Mouse (Mus musculus) myocyte (in vitro differentiated cells): Measurements from ENCODE around the gene Creb3.

ENCODE experiments used
- CEBPB ChIP-seq: IDR thresholded peaks from 2 replicates; pipeline ENCODE4 v1.6.1; 2011; ENCODE audit warnings: mild to moderate bottlenecking, moderate library complexity; ENCODE audit not compliant: poor library complexity, insufficient read depth, severe bottlenecking
- E2F4 ChIP-seq: IDR thresholded peaks from one replicate; pipeline ENCODE4 v1.6.1; 2011; ENCODE audit warnings: mild to moderate bottlenecking, control low read depth, moderate library complexity; ENCODE audit not compliant: insufficient read depth
- MAX ChIP-seq: IDR thresholded peaks from one replicate; pipeline ENCODE4 v1.6.1; 2011; ENCODE audit warnings: low read depth, mild to moderate bottlenecking, control low read depth
- MYOD1 ChIP-seq, 3 experiments: IDR thresholded peaks; one replicate each; pipeline ENCODE4 v1.6.1; 2011; ENCODE audit warnings: control low read depth in 2 of 3, low read depth in 2 of 3, mild to moderate bottlenecking in 2 of 3, moderate library complexity in 1 of 3; ENCODE audit not compliant: insufficient read length in 2 of 3, control insufficient read depth in 1 of 3
- MYOG ChIP-seq, 3 experiments: IDR thresholded peaks; one replicate each; pipeline ENCODE4 v1.6.1; 2011; ENCODE audit warnings: control low read depth in 2 of 3, low read depth in 2 of 3, mild to moderate bottlenecking in 2 of 3; ENCODE audit not compliant: insufficient read length in 2 of 3, control insufficient read depth in 1 of 3, insufficient read depth in 1 of 3
- POLR2A ChIP-seq: IDR thresholded peaks from one replicate; pipeline ENCODE4 v1.6.1; 2011; ENCODE audit warnings: low read depth, mild to moderate bottlenecking, control low read depth, moderate library complexity; ENCODE audit not compliant: insufficient read length
- POLR2AphosphoS2 ChIP-seq: IDR thresholded peaks from one replicate; pipeline ENCODE4 v1.6.1; 2011; ENCODE audit warnings: low read depth, control low read depth; ENCODE audit not compliant: insufficient read length
- REST ChIP-seq: IDR thresholded peaks from one replicate; pipeline ENCODE4 v1.6.1; 2011; ENCODE audit warnings: mild to moderate bottlenecking, control low read depth, moderate library complexity; ENCODE audit not compliant: insufficient read depth, insufficient read length
- TCF3 ChIP-seq: IDR thresholded peaks from one replicate; pipeline ENCODE4 v1.6.1; 2011; ENCODE audit warnings: low read depth, control low read depth; ENCODE audit not compliant: insufficient read length
- USF1 ChIP-seq: IDR thresholded peaks from one replicate; pipeline ENCODE4 v1.6.1; 2011; ENCODE audit warnings: low read depth, mild to moderate bottlenecking, control low read depth, moderate library complexity

GRCm38 (mm10) chr4:43564231-43564630 lies 2.1 kb downstream of the Creb3 start:
- TF ChIP-seq MYOG (IDR thresholded peaks at IDR 0.05; ENCODE audit: control insufficient read depth in 1 of 3, insufficient read depth in 1 of 3, insufficient read length in 2 of 3, low read depth in 2 of 3) (no peak), POLR2A (no peak), TCF3 (no peak), MYOD1 (IDR thresholded peaks at IDR 0.05; ENCODE audit: control insufficient read depth in 1 of 3, insufficient read length in 2 of 3, low read depth in 2 of 3) (no peak), POLR2AphosphoS2 (no peak), E2F4 (no peak), REST (no peak), CEBPB (no peak), USF1 (no peak), MAX (no peak)
